Mouse (Mus musculus): Measurements from ENCODE around the gene Fcgrt.

DNA sequence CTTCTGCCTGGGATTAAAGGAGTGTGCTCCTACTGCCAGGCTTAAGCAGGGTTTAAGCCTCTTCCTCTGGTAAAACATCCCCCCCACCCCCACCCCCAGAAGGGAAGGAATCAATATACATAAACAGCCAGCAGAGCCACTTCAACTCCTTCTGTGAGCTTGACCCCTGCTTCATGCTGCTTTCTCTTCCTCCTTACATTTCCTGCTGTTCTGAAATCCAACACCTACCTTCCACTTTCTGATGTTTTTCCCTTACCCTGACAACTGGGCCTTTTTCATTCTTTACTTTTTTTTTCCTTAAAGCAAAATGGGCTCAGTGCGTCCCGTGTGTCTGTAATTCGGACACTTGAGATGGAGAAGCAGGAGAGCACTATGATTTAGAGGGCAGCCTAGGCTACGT, 46.7 kb upstream of the Fcgrt start:
- TF ChIP-seq EP300 (IDR thresholded peaks at IDR 0.05; ENCODE audit: low read depth) (no peak), CTCF (IDR thresholded peaks at IDR 0.05; ENCODE audit: low read depth) (no peak)
